Mouse (Mus musculus) spleen, adult 2 months (tissue): Measurements from ENCODE around the gene Dqx1.

Experiments used
- CTCF ChIP-seq: fragments of 200-500 bp; IDR thresholded peaks from 2 replicates; pipeline ENCODE4 v1.5.1; 2011; ENCODE audit warnings: mild to moderate bottlenecking, inconsistent platforms; ENCODE audit not compliant: insufficient read depth, insufficient read length, insufficient replicate concordance; ENCODE audit errors: extremely low read depth
- POLR2A ChIP-seq: fragments of 200-500 bp; IDR thresholded peaks from 2 replicates; pipeline ENCODE4 v1.6.1; 2011; ENCODE audit warnings: low read depth, low read length, inconsistent platforms

DNA sequence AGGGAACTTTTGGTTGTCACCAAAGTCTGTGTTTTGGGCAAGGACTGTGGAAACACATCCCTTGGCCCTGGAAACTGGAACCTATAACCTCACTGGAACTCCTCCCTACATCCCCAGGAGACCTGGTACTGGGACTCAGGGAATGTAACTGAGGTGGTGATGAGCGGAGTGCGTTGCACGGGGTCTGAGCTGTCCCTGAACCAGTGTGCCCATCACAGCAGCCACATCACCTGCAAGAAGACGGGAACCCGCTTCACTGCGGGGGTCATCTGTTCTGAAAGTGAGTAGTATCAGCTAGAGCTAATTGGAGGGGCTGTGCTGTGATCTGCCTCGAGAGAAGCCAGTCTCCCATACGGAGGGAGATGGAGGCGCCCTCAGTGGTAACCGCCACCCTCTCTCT, 8.3 kb upstream of the Dqx1 start:
- TF ChIP-seq CTCF: no peak
- no peak for TF ChIP-seq POLR2A
